Mouse (Mus musculus) stomach, postnatal 0 days (tissue): ENCODE measurements at regions not wholly inside any gene's neighbourhood (a gene's known extent, or its start where the extent isn't known, plus 50 kb on each side); places are given as distances from the start of the nearest gene placed in this dataset.

Source experiments
- ATAC-seq: fragments of 200-750 bp; cut with Nextera tagmentation; 2 replicates; pipeline ENCODE4 v1.8.0; 2017; ENCODE audit not compliant: low FRiP score, low TSS enrichment
- DNase-seq: peaks from one replicate; pipeline ENCODE4 v3.0.0-alpha.2; 2016; ENCODE audit warnings: low spot score
- H3K27ac ChIP-seq: fragments of 300-500 bp; sonication (generic); replicated peaks from 2 replicates; pipeline ENCODE4 v1.5.1; 2014; ENCODE audit warnings: mild to moderate bottlenecking, control low read depth
- H3K27me3 ChIP-seq: fragments of 300-500 bp; sonication (generic); 2 replicates; pipeline ENCODE4 v1.6.1; 2014; ENCODE audit warnings: low read length; ENCODE audit not compliant: control insufficient read depth, insufficient read depth
- H3K36me3 ChIP-seq: fragments of 300-500 bp; sonication (generic); 2 replicates; pipeline ENCODE4 v1.6.1; 2014; ENCODE audit warnings: low read length, mixed read lengths; ENCODE audit not compliant: control insufficient read depth, insufficient read depth
- H3K4me1 ChIP-seq: fragments of 300-500 bp; sonication (generic); replicated peaks from 2 replicates; pipeline ENCODE4 v1.6.1; 2014; ENCODE audit warnings: antibody characterized with exemption; ENCODE audit not compliant: control insufficient read depth, insufficient read depth
- H3K4me2 ChIP-seq: fragments of 300-500 bp; sonication (generic); replicated peaks from 2 replicates; pipeline ENCODE4 v1.6.1; 2014; ENCODE audit warnings: low read depth, mild to moderate bottlenecking, control low read depth, moderate library complexity
- H3K4me3 ChIP-seq: fragments of 300-500 bp; sonication (generic); 2 replicates; pipeline ENCODE4 v1.5.1; 2014; ENCODE audit warnings: low read depth, low read length, control low read depth
- H3K9ac ChIP-seq: fragments of 300-500 bp; sonication (generic); 2 replicates; pipeline ENCODE4 v1.6.1; 2014; ENCODE audit warnings: mild to moderate bottlenecking, low read length, control low read depth, mixed read lengths
- H3K9me3 ChIP-seq: fragments of 300-500 bp; sonication (generic); 2 replicates; pipeline ENCODE4 v1.6.1; 2016; ENCODE audit warnings: low read length; ENCODE audit not compliant: control insufficient read depth
- CTCF ChIP-seq: IDR thresholded peaks from 2 replicates; pipeline ENCODE4 v1.5.1; 2016; ENCODE audit warnings: antibody characterized with exemption, low read depth, mild to moderate bottlenecking, moderate library complexity
- EP300 ChIP-seq: optimal IDR thresholded peaks from 2 replicates; pipeline ENCODE3; 2016; ENCODE audit warnings: antibody characterized with exemption
- WGBS: fragments of 180-500 bp; shearing (Covaris S2); extraction: QIAGEN DNeasy Blood & Tissue Kit; methylation state at CpG from one replicate; pipeline ENCODE4 v1.1.7; 2014; 5-methylcytosine and 5-hydroxymethylcytosine counted together

- no peak overlapping the region for H3K27ac ChIP-seq
- no peak overlapping the region for H3K9ac ChIP-seq
- no peaks in the 10 kb centered on the region for H3K36me3 ChIP-seq
- no peaks in the 10 kb centered on the region for H3K9me3 ChIP-seq
- TF ChIP-seq CTCF (no peak), EP300 (no peak)
- H3K4me3 ChIP-seq: no peak overlapping the region
- ATAC-seq (no peak), DNase-seq (no peak)
- H3K4me2 ChIP-seq: no peak overlapping the region
- H3K27me3 ChIP-seq: no peaks in the 10 kb centered on the region
- no peaks in the 10 kb centered on the region for H3K4me1 ChIP-seq
Observed at GRCm38 (mm10) chr3:3746542-3746941, 2004.1 kb upstream of the Gm8797 start.

- no peaks in the 10 kb centered on the region for H3K27me3 ChIP-seq
- no peaks in the 10 kb centered on the region for H3K9me3 ChIP-seq
- 8% methylated on average over 5 of the region's 5 CpGs for WGBS
- DNase-seq: no peak
- H3K4me1 ChIP-seq: no peaks in the 10 kb centered on the region
- no peak overlapping the region for H3K9ac ChIP-seq
- H3K36me3 ChIP-seq: no peaks in the 10 kb centered on the region
- TF ChIP-seq EP300 (no peak), CTCF (peak; percentile 78)
- no peak overlapping the region for H3K4me3 ChIP-seq
- H3K4me2 ChIP-seq: no peak overlapping the region
- no peak overlapping the region for H3K27ac ChIP-seq
- ATAC-seq: no peak
Observed at GRCm38 (mm10) chr3:3751596-3752251, 1998.9 kb upstream of the Gm8797 start.

GRCm38 (mm10) chr3:3761346-3761745, 1989.3 kb upstream of the Gm8797 start:
- WGBS: 14% methylated on average over 1 of the region's 1 CpGs

GRCm38 (mm10) chr3:3784200-3784599, 1966.4 kb upstream of the Gm8797 start:
- ATAC-seq (no peak), DNase-seq (no peak)
- H3K9ac ChIP-seq: no peak overlapping the region
- H3K27ac ChIP-seq: no peak overlapping the region
- no peak overlapping the region for H3K4me3 ChIP-seq
- no peaks in the 10 kb centered on the region for H3K27me3 ChIP-seq
- no peaks in the 10 kb centered on the region for H3K9me3 ChIP-seq
- WGBS: 67% methylated on average over 3 of the region's 3 CpGs
- no peak overlapping the region for H3K4me2 ChIP-seq
- no peaks in the 10 kb centered on the region for H3K4me1 ChIP-seq
- no peaks in the 10 kb centered on the region for H3K36me3 ChIP-seq
- TF ChIP-seq EP300 (no peak), CTCF (no peak)

More at GRCm38 (mm10) chr3:3761346-3761745, 1989.3 kb upstream of the Gm8797 start:
- DNase-seq: no peak
- H3K9me3 ChIP-seq: no peaks in the 10 kb centered on the region
- no peak overlapping the region for H3K27ac ChIP-seq
- H3K4me1 ChIP-seq: no peaks in the 10 kb centered on the region
- no peak overlapping the region for H3K4me2 ChIP-seq
- TF ChIP-seq EP300 (no peak), CTCF (no peak)
- H3K4me3 ChIP-seq: no peak overlapping the region
- H3K27me3 ChIP-seq: no peaks in the 10 kb centered on the region
- H3K9ac ChIP-seq: no peak overlapping the region
- H3K36me3 ChIP-seq: no peaks in the 10 kb centered on the region
- ATAC-seq: no peak

- Histone ChIP-seq H3K9me3 (no peaks in the 10 kb centered on the region), H3K9ac (no peak overlapping the region), H3K4me2 (no peak overlapping the region), H3K4me3 (no peak overlapping the region), H3K4me1 (no peaks in the 10 kb centered on the region), H3K27me3 (no peaks in the 10 kb centered on the region), H3K27ac (no peak overlapping the region), H3K36me3 (no peaks in the 10 kb centered on the region)
- DNase-seq (no peak), ATAC-seq (no peak)
- TF ChIP-seq EP300 (no peak), CTCF (no peak)
- 55% methylated on average over 2 of the region's 2 CpGs for WGBS
Observed at GRCm38 (mm10) chr3:3786039-3786438, 1964.6 kb upstream of the Gm8797 start.

DNA sequence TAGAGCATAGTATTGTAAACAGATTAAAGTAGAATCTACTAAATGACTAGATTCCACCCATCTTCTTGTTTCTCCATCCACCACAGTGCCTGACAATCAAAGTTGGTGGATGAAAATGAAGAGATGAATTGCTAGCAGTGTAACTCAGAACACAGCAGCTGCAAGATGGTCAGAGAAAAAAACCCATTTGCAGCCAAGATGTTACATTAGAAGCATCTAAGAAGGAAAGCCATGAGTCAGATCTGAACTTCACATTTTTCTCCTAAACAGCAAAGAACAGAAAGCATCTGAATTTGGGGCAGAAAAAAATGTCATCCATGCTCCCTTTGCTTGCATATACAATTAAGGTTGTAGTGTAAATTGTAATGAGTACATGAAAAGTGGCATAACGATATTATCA, 1942.8 kb upstream of the Gm8797 start:
- TF ChIP-seq CTCF: no peak
- TF ChIP-seq EP300: no peak
- 87% methylated on average over 1 of the region's 1 CpGs for WGBS
- Histone ChIP-seq H3K9ac (no peak overlapping the region), H3K36me3 (no peaks in the 10 kb centered on the region), H3K4me1 (no peaks in the 10 kb centered on the region), H3K27ac (no peak overlapping the region), H3K4me3 (no peak overlapping the region), H3K9me3 (no peaks in the 10 kb centered on the region), H3K27me3 (no peaks in the 10 kb centered on the region), H3K4me2 (no peak overlapping the region)
- ATAC-seq (no peak), DNase-seq (no peak)
